28 mouse cellular contexts compared by ENCODE assay signal in genomic region chr7:64291722-64292121, GRCm38 (mm10). TPM values are rescaled to one million over a fixed set of nuclear protein-coding genes. Genes with fewer than 3 reads are reported as not detected.
DNase-seq lines count a peak whose midpoint lies in the region; TF ChIP-seq lines count a peak whose summit lies in the region.
"Had no signal": no experiment of that assay in that cellular context is flagged by ENCODE, and none has a peak within 500 bp of the region (broad histone marks: within the 10 kb centered on the region; RNA-seq: fewer than 3 reads in every experiment).

No protein-coding gene starts in this region.

- H3K27ac ChIP-seq in layer of hippocampus, adult 2 months = peak overlapping the region; percentile 47; the same call in 1 of the 2 replicates
- H3K27ac ChIP-seq: embryonic facial prominence, embryonic 10.5 days; embryonic facial prominence, embryonic 15.5 days; forebrain, embryonic 12.5 days; hindbrain, embryonic 13.5 days; limb, embryonic 12.5 days; liver, embryonic 15.5 days; stomach, embryonic 15.5 days had no signal

- no peak for TF ChIP-seq CTCF in layer of hippocampus, adult 2 months (conservative IDR thresholded peaks at IDR 0.05)

- no peak overlapping the region for H3K4me3 ChIP-seq in layer of hippocampus, adult 2 months
- H3K4me3 ChIP-seq: embryonic facial prominence, embryonic 10.5 days; embryonic facial prominence, embryonic 15.5 days; forebrain, embryonic 12.5 days; heart, embryonic 12.5 days; hindbrain, embryonic 13.5 days; limb, embryonic 12.5 days; liver, embryonic 15.5 days; stomach, embryonic 15.5 days had no signal

- peak; percentile 27 to 39 for DNase-seq in cerebellum, postnatal 10 days
- DNase-seq in cerebellum, adult 11-12 months = no peak
- no peak for DNase-seq in layer of hippocampus, adult 2 months (ENCODE audit: low spot score in 2 of 2)
- DNase-seq in layer of hippocampus, postnatal 10 days (ENCODE audit: low spot score in 2 of 2) = no peak
- peak; percentile 52 for DNase-seq in right cerebral cortex, adult 18-20 months
- DNase-seq in right cerebral cortex, postnatal 4 days = no peak
- peak; percentile 26 to 38 for DNase-seq in right cerebral cortex, postnatal 36 days (ENCODE audit: low spot score in 2 of 2)
- no peak for DNase-seq in urinary bladder, adult 18-20 months (ENCODE audit: low spot score in 2 of 2)
- DNase-seq: adrenal gland, postnatal 10 days; cerebellum, adult 11 months; forebrain, postnatal 0 days; gastrocnemius, postnatal 36 days; heart, adult 18-20 months; heart, postnatal 4 days; kidney, adult 9 months; kidney, postnatal 14 days; lung, embryonic 14.5 days; lung, postnatal 14 days; midbrain, embryonic 14.5 days; thymus, postnatal 14 days had no signal

RNA-seq across cellular contexts. Expression of gene Mtmr10, which starts 4.3 kb away (rescaled TPM):
- total RNA-seq in layer of hippocampus, adult 2 months (2021) = 10 to 100 TPM; 14.9 to 18.7 TPM
- total RNA-seq in layer of hippocampus, postnatal 10 days (2021) = 10 to 100 TPM; 16.1 to 17.9 TPM

Comparison
In these comparisons a context has a peak if more than half of its experiments do, and no peak if none do; other contexts are left out.
1. DNase-seq: peak in cerebellum, postnatal 10 days (2 of 2), right cerebral cortex, adult 18-20 months (single experiment) and right cerebral cortex, postnatal 36 days (2 of 2); none in cerebellum, adult 11-12 months (single experiment), layer of hippocampus, adult 2 months (0 of 2), layer of hippocampus, postnatal 10 days (0 of 2), right cerebral cortex, postnatal 4 days (single experiment) and urinary bladder, adult 18-20 months (0 of 2).